Mouse (Mus musculus): ENCODE measurements around the gene Gnptab. TPM values are rescaled to one million over a fixed set of nuclear protein-coding genes. Genes with fewer than 3 reads are reported as not detected.
A peak's percentile ranks its signal among the peaks of the same experiment; 100 is the strongest.

The Gnptab gene
- 9.2 and 9.4 TPM in 2 replicates for polyA plus RNA-seq (2014; fragmentation: Nextera tagmentation; extraction: Ambion mirVana)

- H3K4me2 ChIP-seq (ENCODE audit: low read depth, low read length): peak within 1 kb of the TSS; percentile 85
- peak within 1 kb of the TSS; percentile 74 for H3K4me3 ChIP-seq (ENCODE audit: low read depth, low read length)
- WGBS: 0% methylated on average over 39 of the region's 87 CpGs
- H3K27me3 ChIP-seq (replicated peaks; ENCODE audit: control insufficient read depth, insufficient read depth, low read length): no peaks in the 10 kb centered on the region
- no peaks in the 10 kb centered on the region for H3K9me3 ChIP-seq (ENCODE audit: control insufficient read depth, low read length)
- peaks cover 7% of the 10 kb centered on the region for H3K4me1 ChIP-seq (ENCODE audit: control insufficient read depth, insufficient read depth, low read length)
- ATAC-seq (ENCODE audit: low read depth) (peak; percentile 92), DNase-seq (ENCODE audit: low spot score) (peak; percentile 86)
- H3K36me3 ChIP-seq (ENCODE audit: control insufficient read depth, insufficient read depth, low read length): no peaks in the 10 kb centered on the region
- H3K27ac ChIP-seq (replicated peaks; ENCODE audit: low read depth, low read length): peak within 1 kb of the TSS; percentile 63
- H3K9ac ChIP-seq (ENCODE audit: low read depth, low read length): peak within 1 kb of the TSS; percentile 81
Observed at GRCm38 (mm10) chr10:88379013-88379885, at the start of gene Gnptab, which contains the start of gene Dram1. Gene Gnptab, plus strand, starts transcription at chr10:88379132. Gene Dram1, minus strand, starts transcription at chr10:88379080.

- Histone ChIP-seq H3K4me1 (ENCODE audit: control insufficient read depth, insufficient read depth, low read length) (no peaks in the 10 kb centered on the region), H3K4me2 (ENCODE audit: low read depth, low read length) (no peak overlapping the region), H3K9ac (ENCODE audit: low read depth, low read length) (no peak overlapping the region), H3K4me3 (ENCODE audit: low read depth, low read length) (no peak overlapping the region), H3K27me3 (replicated peaks; ENCODE audit: control insufficient read depth, insufficient read depth, low read length) (no peaks in the 10 kb centered on the region), H3K27ac (replicated peaks; ENCODE audit: low read depth, low read length) (no peak overlapping the region), H3K9me3 (ENCODE audit: control insufficient read depth, low read length) (0 out of 2 replicates have a peak, but pooled peaks cover 5% of the 10 kb centered on the region), H3K36me3 (ENCODE audit: control insufficient read depth, insufficient read depth, low read length) (no peaks in the 10 kb centered on the region)
- ATAC-seq (ENCODE audit: low read depth) (no peak), DNase-seq (ENCODE audit: low spot score) (peak; percentile 57)
- WGBS: 17% methylated on average over 5 of the region's 5 CpGs
Observed at GRCm38 (mm10) chr10:88330695-88331094, 48.2 kb upstream of the Gnptab start.

GRCm38 (mm10) chr10:88340660-88341059 lies 38.3 kb upstream of the Gnptab start:
- DNase-seq (ENCODE audit: low spot score): no peak
- Histone ChIP-seq H3K27ac (replicated peaks; ENCODE audit: low read depth, low read length) (no peak overlapping the region), H3K4me1 (ENCODE audit: control insufficient read depth, insufficient read depth, low read length) (no peaks in the 10 kb centered on the region), H3K4me3 (ENCODE audit: low read depth, low read length) (no peak overlapping the region), H3K4me2 (ENCODE audit: low read depth, low read length) (no peak overlapping the region), H3K9me3 (ENCODE audit: control insufficient read depth, low read length) (0 out of 2 replicates have a peak, but pooled peaks cover under 1% of the 10 kb centered on the region), H3K27me3 (replicated peaks; ENCODE audit: control insufficient read depth, insufficient read depth, low read length) (no peaks in the 10 kb centered on the region), H3K9ac (ENCODE audit: low read depth, low read length) (no peak overlapping the region), H3K36me3 (ENCODE audit: control insufficient read depth, insufficient read depth, low read length) (no peaks in the 10 kb centered on the region)
- WGBS: 89% methylated on average over 9 of the region's 9 CpGs
- ATAC-seq (ENCODE audit: low read depth): no peak

GRCm38 (mm10) chr10:88341368-88341767 lies 37.6 kb upstream of the Gnptab start:
- Histone ChIP-seq H3K27me3 (replicated peaks; ENCODE audit: control insufficient read depth, insufficient read depth, low read length) (no peaks in the 10 kb centered on the region), H3K9ac (ENCODE audit: low read depth, low read length) (no peak overlapping the region), H3K4me3 (ENCODE audit: low read depth, low read length) (no peak overlapping the region), H3K9me3 (ENCODE audit: control insufficient read depth, low read length) (no peaks in the 10 kb centered on the region), H3K36me3 (ENCODE audit: control insufficient read depth, insufficient read depth, low read length) (no peaks in the 10 kb centered on the region), H3K4me1 (ENCODE audit: control insufficient read depth, insufficient read depth, low read length) (no peaks in the 10 kb centered on the region), H3K4me2 (ENCODE audit: low read depth, low read length) (no peak overlapping the region), H3K27ac (replicated peaks; ENCODE audit: low read depth, low read length) (no peak overlapping the region)
- DNase-seq (ENCODE audit: low spot score) (no peak), ATAC-seq (ENCODE audit: low read depth) (no peak)
- WGBS: 81% methylated on average over 6 of the region's 6 CpGs

GRCm38 (mm10) chr10:88345899-88346401 lies 33.0 kb upstream of the Gnptab start:
- H3K9ac ChIP-seq (ENCODE audit: low read depth, low read length): no peak overlapping the region
- no peaks in the 10 kb centered on the region for H3K36me3 ChIP-seq (ENCODE audit: control insufficient read depth, insufficient read depth, low read length)
- ATAC-seq (ENCODE audit: low read depth) (no peak), DNase-seq (ENCODE audit: low spot score) (peak; percentile 34)
- no peak overlapping the region for H3K4me3 ChIP-seq (ENCODE audit: low read depth, low read length)
- H3K27me3 ChIP-seq (replicated peaks; ENCODE audit: control insufficient read depth, insufficient read depth, low read length): no peaks in the 10 kb centered on the region
- no peak overlapping the region for H3K4me2 ChIP-seq (ENCODE audit: low read depth, low read length)
- H3K27ac ChIP-seq (replicated peaks; ENCODE audit: low read depth, low read length): peak overlapping the region; percentile 6; the same call in 1 of the 2 replicates
- 48% methylated on average over 11 of the region's 11 CpGs for WGBS
- no peaks in the 10 kb centered on the region; the same call in 1 of the 2 replicates for H3K4me1 ChIP-seq (ENCODE audit: control insufficient read depth, insufficient read depth, low read length)
- H3K9me3 ChIP-seq (ENCODE audit: control insufficient read depth, low read length): no peaks in the 10 kb centered on the region

- ATAC-seq (ENCODE audit: low read depth): no peak
- H3K9ac ChIP-seq (ENCODE audit: low read depth, low read length): no peak overlapping the region
- no peak for DNase-seq (ENCODE audit: low spot score)
- no peaks in the 10 kb centered on the region; the same call in 1 of the 2 replicates for H3K4me1 ChIP-seq (ENCODE audit: control insufficient read depth, insufficient read depth, low read length)
- no peak overlapping the region for H3K4me2 ChIP-seq (ENCODE audit: low read depth, low read length)
- 70% methylated on average over 12 of the region's 12 CpGs for WGBS
- H3K36me3 ChIP-seq (ENCODE audit: control insufficient read depth, insufficient read depth, low read length): no peaks in the 10 kb centered on the region
- no peaks in the 10 kb centered on the region for H3K9me3 ChIP-seq (ENCODE audit: control insufficient read depth, low read length)
- H3K4me3 ChIP-seq (ENCODE audit: low read depth, low read length): no peak overlapping the region
- no peaks in the 10 kb centered on the region for H3K27me3 ChIP-seq (replicated peaks; ENCODE audit: control insufficient read depth, insufficient read depth, low read length)
- H3K27ac ChIP-seq (replicated peaks; ENCODE audit: low read depth, low read length): peak overlapping the region; percentile 6; the same call in 1 of the 2 replicates
Observed at GRCm38 (mm10) chr10:88346454-88347245, 32.3 kb upstream of the Gnptab start.

GRCm38 (mm10) chr10:88349800-88350199 lies 29.1 kb upstream of the Gnptab start:
- Histone ChIP-seq H3K9me3 (ENCODE audit: control insufficient read depth, low read length) (no peaks in the 10 kb centered on the region), H3K27me3 (replicated peaks; ENCODE audit: control insufficient read depth, insufficient read depth, low read length) (no peaks in the 10 kb centered on the region), H3K9ac (ENCODE audit: low read depth, low read length) (no peak overlapping the region), H3K36me3 (ENCODE audit: control insufficient read depth, insufficient read depth, low read length) (no peaks in the 10 kb centered on the region), H3K4me2 (ENCODE audit: low read depth, low read length) (no peak overlapping the region), H3K4me3 (ENCODE audit: low read depth, low read length) (no peak overlapping the region), H3K27ac (replicated peaks; ENCODE audit: low read depth, low read length) (no peak overlapping the region), H3K4me1 (ENCODE audit: control insufficient read depth, insufficient read depth, low read length) (no peaks in the 10 kb centered on the region; the same call in 1 of the 2 replicates)
- DNase-seq (ENCODE audit: low spot score) (peak; percentile 49), ATAC-seq (ENCODE audit: low read depth) (no peak)
- WGBS: 31% methylated on average over 8 of the region's 8 CpGs

GRCm38 (mm10) chr10:88350687-88351086 lies 28.2 kb upstream of the Gnptab start:
- WGBS: 51% methylated on average over 2 of the region's 2 CpGs
- no peaks in the 10 kb centered on the region for H3K27me3 ChIP-seq (replicated peaks; ENCODE audit: control insufficient read depth, insufficient read depth, low read length)
- H3K9me3 ChIP-seq (ENCODE audit: control insufficient read depth, low read length): no peaks in the 10 kb centered on the region
- H3K36me3 ChIP-seq (ENCODE audit: control insufficient read depth, insufficient read depth, low read length): no peaks in the 10 kb centered on the region
- ATAC-seq (ENCODE audit: low read depth): no peak
- H3K27ac ChIP-seq (replicated peaks; ENCODE audit: low read depth, low read length): no peak overlapping the region
- no peaks in the 10 kb centered on the region; the same call in 1 of the 2 replicates for H3K4me1 ChIP-seq (ENCODE audit: control insufficient read depth, insufficient read depth, low read length)
- no peak for DNase-seq (ENCODE audit: low spot score)
- no peak overlapping the region for H3K4me2 ChIP-seq (ENCODE audit: low read depth, low read length)
- no peak overlapping the region for H3K9ac ChIP-seq (ENCODE audit: low read depth, low read length)
- H3K4me3 ChIP-seq (ENCODE audit: low read depth, low read length): no peak overlapping the region

All from embryonic facial prominence, embryonic 14.5 days (tissue).